Mouse (Mus musculus): ENCODE results near the gene Mef2d. TPM values are rescaled to one million over a fixed set of nuclear protein-coding genes. Genes with fewer than 3 reads are reported as not detected.

Gene Mef2d
- polyA plus RNA-seq, 2 experiments: 6.4 to 10.3 TPM

DNA sequence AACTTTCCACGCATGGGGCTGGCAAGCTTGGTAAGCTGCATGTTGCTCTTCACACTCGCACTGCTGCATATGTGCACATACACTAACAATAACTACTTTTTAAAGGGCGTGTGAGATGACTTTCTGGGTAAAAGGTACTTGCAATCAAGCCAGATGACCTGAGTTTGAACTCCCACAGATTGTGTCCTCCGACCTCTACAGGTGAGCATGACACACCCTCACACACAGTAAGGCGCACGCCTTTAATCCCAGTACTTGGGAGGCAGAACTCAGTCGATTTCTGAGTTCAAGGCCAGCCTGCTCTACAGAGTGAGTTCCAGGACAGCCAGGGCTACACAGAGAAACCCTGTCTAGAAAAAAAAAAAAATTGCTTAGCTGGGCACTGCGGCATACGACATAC is 5.8 kb upstream of the Mef2d start:
- DNase-seq (ENCODE audit: low read depth in 3 of 3, low spot score in 3 of 3) (no peak), ATAC-seq (ENCODE audit: insufficient read depth) (no peak)
- no peak overlapping the region for H3K27ac ChIP-seq
- H3K9me3 ChIP-seq (ENCODE audit: control insufficient read depth, low read length): no peaks in the 10 kb centered on the region
- TF ChIP-seq EP300 (IDR thresholded peaks at IDR 0.05; ENCODE audit: low read depth) (no peak), CTCF (IDR thresholded peaks at IDR 0.05; ENCODE audit: low read depth) (no peak)
- H3K36me3 ChIP-seq (replicated peaks; ENCODE audit: control insufficient read depth, insufficient read depth, low read depth): no peaks in the 10 kb centered on the region
- 68% methylated on average over 9 of the region's 9 CpGs for WGBS (ENCODE audit: insufficient replicate concordance)
- peaks cover 6 to 32% of the 10 kb centered on the region in 2 experiments for H3K4me1 ChIP-seq (replicated peaks; ENCODE audit: control insufficient read depth in 2 of 2, insufficient read depth in 2 of 2, low read length in 1 of 2)
- H3K27me3 ChIP-seq (ENCODE audit: control insufficient read depth, insufficient read depth, low read length): no peaks in the 10 kb centered on the region
- H3K4me2 ChIP-seq (ENCODE audit: low read depth): no peak overlapping the region
- H3K4me3 ChIP-seq (ENCODE audit: insufficient read depth in 1 of 2, low read depth in 2 of 2, low read length in 2 of 2): no peak overlapping the region
- H3K9ac ChIP-seq (replicated peaks): no peak overlapping the region

DNA sequence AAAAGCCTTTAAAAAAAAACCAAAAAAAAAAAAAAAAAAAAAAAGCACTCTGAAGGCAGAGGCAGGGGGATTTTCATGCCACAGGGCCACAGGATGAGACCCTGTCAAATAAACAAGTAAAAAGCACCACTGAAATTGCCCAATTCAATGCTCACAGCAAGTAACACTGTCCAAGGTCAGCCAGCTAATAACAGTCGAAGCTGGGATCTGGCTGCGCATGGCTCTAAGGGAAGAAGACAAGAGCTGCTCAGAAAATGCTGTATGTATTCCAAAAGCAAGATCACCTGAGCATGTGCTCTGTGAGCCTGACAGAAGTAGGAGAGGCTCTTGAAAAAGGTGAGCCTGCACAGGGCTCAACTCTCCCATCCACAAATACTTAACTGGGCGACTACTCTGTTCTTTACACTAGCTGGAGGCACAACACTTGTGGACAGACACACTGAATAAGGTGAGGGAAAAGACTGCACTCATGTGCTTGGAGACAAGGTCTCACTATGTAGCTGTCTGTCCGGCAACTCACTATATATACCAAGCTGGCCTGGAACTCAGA is 5.2 kb upstream of the Mef2d start:
- Histone ChIP-seq H3K4me3 (ENCODE audit: insufficient read depth in 1 of 2, low read depth in 2 of 2, low read length in 2 of 2) (no peak overlapping the region), H3K4me1 (replicated peaks; ENCODE audit: control insufficient read depth in 2 of 2, insufficient read depth in 2 of 2, low read length in 1 of 2) (peaks cover 10 to 35% of the 10 kb centered on the region in 2 experiments), H3K9me3 (ENCODE audit: control insufficient read depth, low read length) (no peaks in the 10 kb centered on the region), H3K27ac (no peak overlapping the region), H3K9ac (replicated peaks) (no peak overlapping the region), H3K36me3 (replicated peaks; ENCODE audit: control insufficient read depth, insufficient read depth, low read depth) (no peaks in the 10 kb centered on the region), H3K27me3 (ENCODE audit: control insufficient read depth, insufficient read depth, low read length) (no peaks in the 10 kb centered on the region), H3K4me2 (ENCODE audit: low read depth) (no peak overlapping the region; the same call in 1 of the 2 replicates)
- TF ChIP-seq EP300 (IDR thresholded peaks at IDR 0.05; ENCODE audit: low read depth): no peak
- 71% methylated on average over 4 of the region's 4 CpGs for WGBS (ENCODE audit: insufficient replicate concordance)
- DNase-seq (ENCODE audit: low read depth in 3 of 3, low spot score in 3 of 3) (no peak), ATAC-seq (ENCODE audit: insufficient read depth) (no peak)

DNA sequence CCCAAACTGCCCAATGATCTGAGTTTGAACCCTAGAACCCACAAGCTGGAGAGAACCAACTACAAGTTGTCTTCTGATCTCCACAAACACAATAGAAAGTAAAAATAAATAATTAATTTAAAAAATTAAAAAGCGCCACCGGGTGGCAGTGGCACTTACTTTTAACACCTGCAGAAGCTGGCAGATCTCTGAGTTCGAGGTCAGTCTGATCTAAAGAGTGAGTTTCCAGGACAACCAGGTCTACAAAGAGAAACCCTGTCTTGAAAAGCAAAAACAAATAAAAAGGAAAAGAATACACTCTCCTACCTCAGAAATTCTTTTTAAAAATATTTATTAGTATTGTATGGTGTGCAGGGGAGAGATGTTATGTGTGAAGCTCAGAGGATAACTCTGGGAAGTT is 4.4 kb upstream of the Mef2d start:
- Histone ChIP-seq H3K4me3 (ENCODE audit: insufficient read depth in 1 of 2, low read depth in 2 of 2, low read length in 2 of 2) (peak overlapping the region; percentile 57 to 58), H3K36me3 (replicated peaks; ENCODE audit: control insufficient read depth, insufficient read depth, low read depth) (no peaks in the 10 kb centered on the region), H3K9me3 (ENCODE audit: control insufficient read depth, low read length) (no peaks in the 10 kb centered on the region), H3K27ac (no peak overlapping the region), H3K4me1 (replicated peaks; ENCODE audit: control insufficient read depth in 2 of 2, insufficient read depth in 2 of 2, low read length in 1 of 2) (peaks cover 10 to 35% of the 10 kb centered on the region in 2 experiments), H3K9ac (replicated peaks) (peak overlapping the region; percentile 51), H3K4me2 (ENCODE audit: low read depth) (peak overlapping the region; percentile 83), H3K27me3 (ENCODE audit: control insufficient read depth, insufficient read depth, low read length) (no peaks in the 10 kb centered on the region)
- TF ChIP-seq CTCF (IDR thresholded peaks at IDR 0.05; ENCODE audit: low read depth) (no peak), EP300 (IDR thresholded peaks at IDR 0.05; ENCODE audit: low read depth) (no peak)
- no peak for DNase-seq (ENCODE audit: low read depth in 3 of 3, low spot score in 3 of 3)
- no peak for ATAC-seq (ENCODE audit: insufficient read depth)
- 8% methylated on average over 3 of the region's 3 CpGs for WGBS (ENCODE audit: insufficient replicate concordance)

DNA sequence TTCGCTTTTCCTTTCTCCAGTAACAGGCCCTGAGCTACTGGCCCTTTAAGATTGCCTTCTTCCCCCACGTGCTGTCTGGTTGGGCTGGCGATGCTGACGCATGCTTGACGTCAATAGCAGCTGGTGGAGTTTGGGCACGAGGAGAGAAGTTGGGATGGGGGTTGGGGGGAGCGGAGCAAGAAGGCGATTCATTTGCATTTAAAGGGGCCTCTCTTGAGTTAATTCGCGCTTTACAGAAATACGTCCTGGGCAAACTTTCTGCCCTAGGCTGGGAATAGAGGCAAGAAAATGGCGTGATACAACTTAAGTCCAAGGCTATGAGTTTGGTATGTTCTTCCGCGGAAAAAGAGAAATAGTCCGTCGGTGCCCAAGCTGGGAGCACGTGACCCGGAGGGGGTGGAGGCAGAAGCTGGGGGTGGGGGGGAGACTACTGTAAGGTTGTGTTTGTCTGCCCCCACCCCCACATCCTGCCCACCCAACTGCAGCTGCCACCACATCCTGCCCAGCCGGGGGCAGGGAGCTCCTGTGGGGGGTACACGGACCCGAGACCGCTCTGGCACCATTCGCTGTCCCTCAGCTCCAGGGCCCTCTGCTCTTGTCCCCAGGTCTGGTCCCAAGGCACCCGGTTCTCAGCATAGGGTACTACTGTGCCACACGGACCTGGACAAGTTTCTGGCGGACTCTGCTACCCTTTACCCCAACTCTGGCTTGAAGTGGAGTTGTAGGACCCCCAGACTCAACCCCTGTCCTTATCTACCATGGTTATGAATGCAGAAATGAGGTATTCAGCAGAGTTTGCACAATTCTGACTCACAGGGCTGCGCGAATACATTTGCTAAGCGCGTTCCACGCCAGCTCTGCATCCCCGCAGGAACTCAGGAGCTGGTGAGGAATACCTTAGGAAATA is 3.6 kb upstream of the Mef2d start:
- Histone ChIP-seq H3K4me2 (ENCODE audit: low read depth) (peak overlapping the region; percentile 83), H3K36me3 (replicated peaks; ENCODE audit: control insufficient read depth, insufficient read depth, low read depth) (no peaks in the 10 kb centered on the region), H3K9ac (replicated peaks) (peak overlapping the region; percentile 51), H3K9me3 (ENCODE audit: control insufficient read depth, low read length) (no peaks in the 10 kb centered on the region), H3K27me3 (ENCODE audit: control insufficient read depth, insufficient read depth, low read length) (no peaks in the 10 kb centered on the region), H3K4me1 (replicated peaks; ENCODE audit: control insufficient read depth in 2 of 2, insufficient read depth in 2 of 2, low read length in 1 of 2) (peaks cover 10 to 36% of the 10 kb centered on the region in 2 experiments), H3K4me3 (ENCODE audit: insufficient read depth in 1 of 2, low read depth in 2 of 2, low read length in 2 of 2) (peak overlapping the region; percentile 57 to 58), H3K27ac (peak overlapping the region; percentile 6; the same call in 1 of the 2 replicates)
- under 1% methylated on average over 32 of the region's 32 CpGs for WGBS (ENCODE audit: insufficient replicate concordance)
- ATAC-seq (ENCODE audit: insufficient read depth): peak; percentile 46; the same call in 1 of the 2 replicates
- peak; percentile 21; the same call in 1 of the 2 replicates for TF ChIP-seq EP300 (IDR thresholded peaks at IDR 0.05; ENCODE audit: low read depth)
- no peak for TF ChIP-seq CTCF (IDR thresholded peaks at IDR 0.05; ENCODE audit: low read depth)
- DNase-seq (ENCODE audit: low read depth in 3 of 3, low spot score in 3 of 3): peak; percentile 78 to 81 (median 78)

Data from liver, embryonic 14.5 days (tissue).